Mouse (Mus musculus) layer of hippocampus, adult 9-10 months (tissue): Measurements from ENCODE around the gene Vmn1r234.
A peak's percentile ranks its signal among the peaks of the same experiment; 100 is the strongest.
"Not testable (repeated sequence)": the region's sequence is repeated elsewhere in the genome, so short reads cannot be mapped to it uniquely, and the experiment has no call there.

Experiments
- DNase-seq: peaks from one replicate; pipeline ENCODE4 v3.0.0; 2022; ENCODE audit warnings: low spot score

Gene Vmn1r234

GRCm38 (mm10) chr17:21225787-21226186, at the start of gene Vmn1r234:
Gene Vmn1r234, plus strand, starts transcription at chr17:21226087.
- DNase-seq, result no peak

GRCm38 (mm10) chr17:21211081-21211480, 14.8 kb upstream of the Vmn1r234 start:
- DNase-seq, result not testable (repeated sequence)

- DNase-seq, result peak; percentile 38
Observed at GRCm38 (mm10) chr17:21231654-21232053, 5.8 kb downstream of the Vmn1r234 start.

GRCm38 (mm10) chr17:21256111-21256510, 30.2 kb downstream of the Vmn1r234 start, which contains the start of gene Vmn1r235:
Gene Vmn1r235, plus strand, starts transcription at chr17:21256411.
- DNase-seq, result no peak

- DNase-seq, result peak; percentile 84
Observed at GRCm38 (mm10) chr17:21272103-21272502, 46.2 kb downstream of the Vmn1r234 start.

- no peak for DNase-seq
Observed at GRCm38 (mm10) chr17:21282642-21283041, 56.8 kb downstream of the Vmn1r234 start, which contains the start of gene Vmn1r236. Gene Vmn1r236, plus strand, starts transcription at chr17:21282942.

GRCm38 (mm10) chr17:21284395-21284794, 58.5 kb downstream of the Vmn1r234 start:
- no peak for DNase-seq
